Mouse (Mus musculus): Measurements from ENCODE around the gene Tpp1. TPM values are rescaled to one million over a fixed set of nuclear protein-coding genes. Genes with fewer than 3 reads are reported as not detected.
A peak's percentile ranks its signal among the peaks of the same experiment; 100 is the strongest.
"Not testable (repeated sequence)": the region's sequence is repeated elsewhere in the genome, so short reads cannot be mapped to it uniquely, and the experiment has no call there.

Tpp1 gene
- polyA plus RNA-seq, 1 experiment from 2014 or later = 48.2 TPM

- not testable (repeated sequence) for DNase-seq (ENCODE audit: low spot score); ATAC-seq (ENCODE audit: low FRiP score); H3K9me3 ChIP-seq (ENCODE audit: control insufficient read depth, low read length); H3K4me1 ChIP-seq (replicated peaks; ENCODE audit: control insufficient read depth, insufficient read depth, low read length); H3K27me3 ChIP-seq (ENCODE audit: control insufficient read depth, insufficient read depth, low read length)
- peak overlapping the region; percentile 82 for H3K27ac ChIP-seq
- H3K4me2 ChIP-seq (replicated peaks) = peak overlapping the region; percentile 93
- 38% methylated on average over 20 of the region's 20 CpGs for WGBS
- H3K9ac ChIP-seq = peak overlapping the region; percentile 94
- peak overlapping the region; percentile 97 for H3K4me3 ChIP-seq (replicated peaks; ENCODE audit: low read length)
- H3K36me3 ChIP-seq (replicated peaks; ENCODE audit: control insufficient read depth, insufficient read depth) = peaks cover 60% of the 10 kb centered on the region
These were observed 8.6 kb downstream of the Tpp1 start for GRCm38 (mm10) chr7:105743246-105743925.

GRCm38 (mm10) chr7:105742539-105743215, 9.4 kb downstream of the Tpp1 start:
- not testable (repeated sequence) for ATAC-seq (ENCODE audit: low FRiP score); H3K27ac ChIP-seq; H3K9me3 ChIP-seq (ENCODE audit: control insufficient read depth, low read length); H3K27me3 ChIP-seq (ENCODE audit: control insufficient read depth, insufficient read depth, low read length); DNase-seq (ENCODE audit: low spot score)
- 92% methylated on average over 7 of the region's 7 CpGs for WGBS
- Histone ChIP-seq H3K4me3 (replicated peaks; ENCODE audit: low read length) (peak overlapping the region; percentile 97; the same call in 1 of the 2 replicates), H3K36me3 (replicated peaks; ENCODE audit: control insufficient read depth, insufficient read depth) (peaks cover 54% of the 10 kb centered on the region), H3K4me2 (replicated peaks) (peak overlapping the region; percentile 93; the same call in 1 of the 2 replicates), H3K9ac (0 out of 2 replicates have a peak overlapping the region, but pooled peaks have one; percentile 94), H3K4me1 (replicated peaks; ENCODE audit: control insufficient read depth, insufficient read depth, low read length) (peaks cover 14% of the 10 kb centered on the region)

- Histone ChIP-seq H3K4me3 (replicated peaks; ENCODE audit: low read length) (no peak overlapping the region), H3K27ac (no peak overlapping the region), H3K9ac (no peak overlapping the region), H3K4me1 (replicated peaks; ENCODE audit: control insufficient read depth, insufficient read depth, low read length) (peaks cover 19% of the 10 kb centered on the region), H3K27me3 (ENCODE audit: control insufficient read depth, insufficient read depth, low read length) (no peaks in the 10 kb centered on the region), H3K4me2 (replicated peaks) (no peak overlapping the region), H3K9me3 (ENCODE audit: control insufficient read depth, low read length) (no peaks in the 10 kb centered on the region), H3K36me3 (replicated peaks; ENCODE audit: control insufficient read depth, insufficient read depth) (peaks cover 48% of the 10 kb centered on the region)
- DNase-seq (ENCODE audit: low spot score) = no peak
- no peak for ATAC-seq (ENCODE audit: low FRiP score)
- 92% methylated on average over 9 of the region's 9 CpGs for whole genome bisulfite sequencing
These were observed 10.1 kb downstream of the Tpp1 start for GRCm38 (mm10) chr7:105741978-105742377.

DNA sequence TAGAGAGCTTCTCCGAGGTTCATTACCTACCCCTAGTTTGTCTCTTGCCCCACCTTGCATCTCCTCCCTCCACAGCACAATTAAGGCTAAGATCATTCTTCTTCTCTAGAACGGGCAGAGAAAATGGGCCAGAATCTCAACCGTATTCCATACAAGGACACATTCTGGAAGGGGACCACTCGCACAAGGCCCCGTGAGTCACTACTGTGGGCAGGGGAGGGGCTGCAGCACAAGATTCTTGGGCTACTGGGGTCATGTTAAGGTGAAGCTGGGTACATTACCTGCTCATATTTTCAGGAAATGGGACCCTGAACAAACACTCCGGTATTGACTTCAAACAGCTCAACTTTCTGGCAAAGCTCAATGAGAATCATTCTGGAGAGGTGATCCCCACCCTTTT, 11.2 kb downstream of the Tpp1 start:
- WGBS = 88% methylated on average over 6 of the region's 6 CpGs
- Histone ChIP-seq H3K4me1 (replicated peaks; ENCODE audit: control insufficient read depth, insufficient read depth, low read length) (peaks cover 19% of the 10 kb centered on the region), H3K27me3 (ENCODE audit: control insufficient read depth, insufficient read depth, low read length) (no peaks in the 10 kb centered on the region), H3K27ac (no peak overlapping the region), H3K9ac (no peak overlapping the region), H3K36me3 (replicated peaks; ENCODE audit: control insufficient read depth, insufficient read depth) (peaks cover 40% of the 10 kb centered on the region), H3K4me3 (replicated peaks; ENCODE audit: low read length) (no peak overlapping the region), H3K9me3 (ENCODE audit: control insufficient read depth, low read length) (no peaks in the 10 kb centered on the region), H3K4me2 (replicated peaks) (no peak overlapping the region)
- no peak for DNase-seq (ENCODE audit: low spot score)
- ATAC-seq (ENCODE audit: low FRiP score) = no peak

GRCm38 (mm10) chr7:105740089-105740795, 11.8 kb downstream of the Tpp1 start:
- Histone ChIP-seq H3K4me2 (replicated peaks) (no peak overlapping the region), H3K36me3 (replicated peaks; ENCODE audit: control insufficient read depth, insufficient read depth) (peaks cover 40% of the 10 kb centered on the region), H3K27ac (no peak overlapping the region), H3K27me3 (ENCODE audit: control insufficient read depth, insufficient read depth, low read length) (no peaks in the 10 kb centered on the region), H3K4me1 (replicated peaks; ENCODE audit: control insufficient read depth, insufficient read depth, low read length) (peaks cover 19% of the 10 kb centered on the region), H3K9ac (no peak overlapping the region), H3K4me3 (replicated peaks; ENCODE audit: low read length) (no peak overlapping the region), H3K9me3 (ENCODE audit: control insufficient read depth, low read length) (no peaks in the 10 kb centered on the region)
- no peak for ATAC-seq (ENCODE audit: low FRiP score)
- 85% methylated on average over 13 of the region's 13 CpGs for WGBS
- no peak for DNase-seq (ENCODE audit: low spot score)

GRCm38 (mm10) chr7:105738948-105739347, 13.1 kb downstream of the Tpp1 start:
- H3K9ac ChIP-seq = no peak overlapping the region; the same call in 1 of the 2 replicates
- DNase-seq (ENCODE audit: low spot score) = no peak
- no peak overlapping the region for H3K4me3 ChIP-seq (replicated peaks; ENCODE audit: low read length)
- no peaks in the 10 kb centered on the region for H3K9me3 ChIP-seq (ENCODE audit: control insufficient read depth, low read length)
- 31% methylated on average over 3 of the region's 3 CpGs for WGBS
- peaks cover 19% of the 10 kb centered on the region for H3K4me1 ChIP-seq (replicated peaks; ENCODE audit: control insufficient read depth, insufficient read depth, low read length)
- no peaks in the 10 kb centered on the region for H3K27me3 ChIP-seq (ENCODE audit: control insufficient read depth, insufficient read depth, low read length)
- ATAC-seq (ENCODE audit: low FRiP score) = no peak
- H3K27ac ChIP-seq = no peak overlapping the region; the same call in 1 of the 2 replicates
- peak overlapping the region; percentile 90 for H3K4me2 ChIP-seq (replicated peaks)
- peaks cover 49% of the 10 kb centered on the region for H3K36me3 ChIP-seq (replicated peaks; ENCODE audit: control insufficient read depth, insufficient read depth)

DNA sequence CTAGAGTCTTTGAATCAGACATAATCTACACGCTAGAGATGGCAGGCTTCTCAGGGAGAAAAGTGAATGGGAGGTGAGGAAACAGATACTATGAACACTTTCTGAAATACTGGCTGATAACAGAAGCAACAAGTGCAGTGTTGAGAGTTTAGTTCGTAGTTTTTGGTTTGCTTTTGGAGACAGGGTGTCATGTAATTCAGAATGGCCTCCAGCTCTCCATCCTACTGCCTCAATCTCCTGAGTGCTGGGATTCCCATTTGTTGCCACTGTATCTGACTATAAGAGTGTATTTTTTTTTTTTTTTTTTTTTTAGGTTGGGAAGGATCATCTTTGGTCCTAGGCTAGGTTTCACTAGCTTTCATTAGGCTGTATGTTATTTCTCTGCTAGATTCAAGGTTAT, 13.7 kb downstream of the Tpp1 start:
- DNase-seq (ENCODE audit: low spot score) = no peak
- 82% methylated on average over 2 of the region's 2 CpGs for WGBS
- ATAC-seq (ENCODE audit: low FRiP score) = no peak
- Histone ChIP-seq H3K36me3 (replicated peaks; ENCODE audit: control insufficient read depth, insufficient read depth) (peaks cover 55% of the 10 kb centered on the region), H3K4me2 (replicated peaks) (peak overlapping the region; percentile 90), H3K9ac (peak overlapping the region; percentile 91; the same call in 1 of the 2 replicates), H3K27ac (no peak overlapping the region), H3K4me3 (replicated peaks; ENCODE audit: low read length) (peak overlapping the region; percentile 65), H3K9me3 (ENCODE audit: control insufficient read depth, low read length) (no peaks in the 10 kb centered on the region), H3K27me3 (ENCODE audit: control insufficient read depth, insufficient read depth, low read length) (no peaks in the 10 kb centered on the region), H3K4me1 (replicated peaks; ENCODE audit: control insufficient read depth, insufficient read depth, low read length) (peaks cover 16% of the 10 kb centered on the region)

GRCm38 (mm10) chr7:105737648-105738047, 14.4 kb downstream of the Tpp1 start:
- ATAC-seq (ENCODE audit: low FRiP score) (no peak), DNase-seq (ENCODE audit: low spot score) (no peak)
- Histone ChIP-seq H3K9ac (peak overlapping the region; percentile 91), H3K4me2 (replicated peaks) (peak overlapping the region; percentile 90), H3K9me3 (ENCODE audit: control insufficient read depth, low read length) (no peaks in the 10 kb centered on the region), H3K4me3 (replicated peaks; ENCODE audit: low read length) (peak overlapping the region; percentile 65), H3K4me1 (replicated peaks; ENCODE audit: control insufficient read depth, insufficient read depth, low read length) (peaks cover 15% of the 10 kb centered on the region), H3K36me3 (replicated peaks; ENCODE audit: control insufficient read depth, insufficient read depth) (peaks cover 55% of the 10 kb centered on the region), H3K27me3 (ENCODE audit: control insufficient read depth, insufficient read depth, low read length) (no peaks in the 10 kb centered on the region), H3K27ac (no peak overlapping the region)
- WGBS = 35% methylated on average over 3 of the region's 3 CpGs

DNA sequence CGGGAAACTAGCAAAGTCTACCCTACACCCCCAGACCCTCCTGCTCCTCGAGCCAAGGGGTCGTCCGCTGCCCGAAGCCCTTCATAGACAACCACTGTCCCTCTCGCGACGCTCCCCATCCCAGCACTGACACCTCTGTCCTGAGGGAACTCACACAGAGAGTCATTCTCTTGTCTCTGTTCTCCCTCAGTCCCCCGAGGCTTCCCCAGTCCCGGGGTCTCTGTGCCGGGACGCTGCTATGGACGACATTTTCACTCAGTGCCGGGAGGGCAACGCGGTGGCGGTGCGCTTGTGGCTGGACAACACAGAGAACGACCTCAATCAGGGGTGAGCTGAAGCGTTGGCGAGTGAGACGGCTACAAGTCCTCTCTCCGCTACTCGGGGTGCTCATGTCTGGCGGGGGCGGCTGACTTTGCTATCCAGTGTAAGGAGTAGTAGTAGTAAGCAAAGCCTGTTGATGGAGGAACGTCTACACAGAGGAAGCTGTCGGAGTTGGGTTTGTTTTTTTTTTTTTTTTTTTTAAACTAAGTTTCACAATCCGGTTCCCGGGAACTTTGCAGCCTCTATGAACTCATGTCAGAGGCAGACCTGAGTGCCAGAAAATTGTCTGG, 15.0 kb downstream of the Tpp1 start, which contains the start of gene Rrp8:
TSS of gene Rrp8 (minus strand) at position 475 of the 611 bp plus-strand sequence.
- H3K27me3 ChIP-seq (ENCODE audit: control insufficient read depth, insufficient read depth, low read length) = no peaks in the 10 kb centered on the region
- WGBS = under 1% methylated on average over 30 of the region's 30 CpGs
- DNase-seq (ENCODE audit: low spot score) (no peak), ATAC-seq (ENCODE audit: low FRiP score) (peak; percentile 21; the same call in 1 of the 2 replicates)
- H3K4me1 ChIP-seq (replicated peaks; ENCODE audit: control insufficient read depth, insufficient read depth, low read length) = peaks cover 15% of the 10 kb centered on the region
- peak within 1 kb of the TSS; percentile 65 for H3K4me3 ChIP-seq (replicated peaks; ENCODE audit: low read length)
- H3K9ac ChIP-seq = peak within 1 kb of the TSS; percentile 91
- peaks cover 55% of the 10 kb centered on the region for H3K36me3 ChIP-seq (replicated peaks; ENCODE audit: control insufficient read depth, insufficient read depth)
- H3K4me2 ChIP-seq (replicated peaks) = peak within 1 kb of the TSS; percentile 90
- H3K27ac ChIP-seq = peak within 1 kb of the TSS; percentile 69
- no peaks in the 10 kb centered on the region for H3K9me3 ChIP-seq (ENCODE audit: control insufficient read depth, low read length)

Measured in hindbrain, embryonic 14.5 days (tissue).